Mouse (Mus musculus): ENCODE measurements around the gene Usmg5. TPM values are rescaled to one million over a fixed set of nuclear protein-coding genes. Genes with fewer than 3 reads are reported as not detected.

The Usmg5 gene
- polyA plus RNA-seq, 1 experiment from 2014 or later, result 1,312 TPM

GRCm38 (mm10) chr19:47118634-47119033 is 28.2 kb upstream of the Usmg5 start:
- ATAC-seq (replicated peaks; ENCODE audit: low FRiP score), result no peak
- Histone ChIP-seq H3K4me2 (no peak overlapping the region), H3K9ac (no peak overlapping the region), H3K27ac (no peak overlapping the region), H3K4me1 (no peaks in the 10 kb centered on the region), H3K9me3 (replicated peaks) (no peaks in the 10 kb centered on the region), H3K27me3 (no peaks in the 10 kb centered on the region), H3K4me3 (replicated peaks) (no peak overlapping the region), H3K36me3 (peaks cover 90% of the 10 kb centered on the region)
- WGBS, result 86% methylated on average over 2 of the region's 2 CpGs

- no peaks in the 10 kb centered on the region for H3K4me1 ChIP-seq
- no peaks in the 10 kb centered on the region for H3K9me3 ChIP-seq (replicated peaks)
- 90% methylated on average over 9 of the region's 9 CpGs for WGBS
- H3K4me3 ChIP-seq (replicated peaks), result no peak overlapping the region
- H3K27ac ChIP-seq, result no peak overlapping the region
- no peak overlapping the region for H3K9ac ChIP-seq
- H3K27me3 ChIP-seq, result no peaks in the 10 kb centered on the region
- no peak overlapping the region for H3K4me2 ChIP-seq
- ATAC-seq (replicated peaks; ENCODE audit: low FRiP score), result no peak
- peaks cover 100% of the 10 kb centered on the region for H3K36me3 ChIP-seq
These were observed 14.3 kb upstream of the Usmg5 start for GRCm38 (mm10) chr19:47104641-47105271.

GRCm38 (mm10) chr19:47101080-47101479 is 10.6 kb upstream of the Usmg5 start:
- H3K9ac ChIP-seq, result no peak overlapping the region
- no peaks in the 10 kb centered on the region for H3K4me1 ChIP-seq
- ATAC-seq (replicated peaks; ENCODE audit: low FRiP score), result no peak
- no peak overlapping the region for H3K4me2 ChIP-seq
- peaks cover 100% of the 10 kb centered on the region for H3K36me3 ChIP-seq
- H3K27ac ChIP-seq, result no peak overlapping the region
- H3K4me3 ChIP-seq (replicated peaks), result no peak overlapping the region
- no peaks in the 10 kb centered on the region for H3K27me3 ChIP-seq
- H3K9me3 ChIP-seq (replicated peaks), result no peaks in the 10 kb centered on the region
- WGBS, result 92% methylated on average over 5 of the region's 5 CpGs

DNA sequence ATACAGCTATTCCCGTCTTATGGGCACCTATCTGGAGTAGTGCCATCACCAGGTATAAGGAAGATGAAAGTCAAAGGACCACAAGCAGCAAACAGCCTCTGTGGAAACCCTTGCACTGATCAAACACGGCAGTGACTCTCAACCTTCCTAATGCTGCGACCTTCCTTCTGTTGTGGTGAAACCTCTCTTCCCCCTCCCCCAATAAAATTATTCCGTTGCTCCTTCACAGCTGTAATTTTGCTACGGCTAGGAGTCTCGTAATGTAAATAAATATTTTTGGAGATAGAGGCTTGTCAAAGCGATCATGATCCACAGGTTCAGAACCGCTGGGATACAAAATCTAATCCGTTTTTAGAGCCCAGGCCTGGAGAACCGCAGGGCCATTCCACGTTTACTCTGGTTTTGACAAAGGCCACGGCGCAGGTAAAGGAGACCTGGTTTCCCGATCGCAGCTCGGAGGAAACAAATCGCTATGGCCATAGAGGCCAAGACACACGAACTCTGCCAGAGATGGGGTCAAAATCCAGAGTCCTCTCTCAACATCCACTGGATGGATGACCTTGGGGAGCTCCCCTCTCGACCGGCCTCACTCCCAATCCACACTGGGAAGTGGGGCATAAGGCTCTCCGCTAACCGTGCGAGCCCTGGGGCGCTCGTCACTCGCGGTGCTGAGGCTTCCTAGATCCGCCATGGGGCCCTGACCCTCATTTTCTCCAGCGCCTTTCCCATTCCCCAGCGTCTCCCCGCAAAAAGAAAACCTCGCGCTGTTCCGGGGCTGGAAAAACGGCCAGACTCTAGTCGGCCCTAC is 525 bp downstream of the Usmg5 start:
- H3K9ac ChIP-seq, result peak overlapping the region; percentile 98
- H3K4me1 ChIP-seq, result peaks cover 19% of the 10 kb centered on the region
- peak overlapping the region; percentile 77 for H3K4me2 ChIP-seq
- peak; percentile 68 for ATAC-seq (replicated peaks; ENCODE audit: low FRiP score)
- peak overlapping the region; percentile 91 for H3K27ac ChIP-seq
- H3K4me3 ChIP-seq (replicated peaks), result peak overlapping the region; percentile 90
- 1% methylated on average over 36 of the region's 36 CpGs for WGBS
- H3K36me3 ChIP-seq, result peaks cover 52% of the 10 kb centered on the region
- H3K27me3 ChIP-seq, result no peaks in the 10 kb centered on the region
- no peaks in the 10 kb centered on the region for H3K9me3 ChIP-seq (replicated peaks)

- 84% methylated on average over 3 of the region's 3 CpGs for WGBS
- H3K4me3 ChIP-seq (replicated peaks), result 0 out of 2 replicates have a peak overlapping the region, but pooled peaks have one; percentile 2
- ATAC-seq (replicated peaks; ENCODE audit: low FRiP score), result no peak
These were observed 2.2 kb downstream of the Usmg5 start for GRCm38 (mm10) chr19:47088226-47088625.

GRCm38 (mm10) chr19:47067924-47068611 is 22.4 kb downstream of the Usmg5 start:
- Histone ChIP-seq H3K4me1 (peaks cover 18% of the 10 kb centered on the region), H3K27me3 (no peaks in the 10 kb centered on the region), H3K36me3 (peaks cover 26% of the 10 kb centered on the region), H3K27ac (peak overlapping the region; percentile 91), H3K9ac (peak overlapping the region; percentile 92), H3K4me3 (replicated peaks) (peak overlapping the region; percentile 86), H3K4me2 (peak overlapping the region; percentile 71), H3K9me3 (replicated peaks) (no peaks in the 10 kb centered on the region)
- under 1% methylated on average over 70 of the region's 72 CpGs for WGBS
- ATAC-seq (replicated peaks; ENCODE audit: low FRiP score), result peak; percentile 95

More at GRCm38 (mm10) chr19:47088226-47088625, 2.2 kb downstream of the Usmg5 start:
- H3K4me1 ChIP-seq, result peaks cover 19% of the 10 kb centered on the region
- H3K9ac ChIP-seq, result no peak overlapping the region
- no peak overlapping the region for H3K27ac ChIP-seq
- H3K9me3 ChIP-seq (replicated peaks), result no peaks in the 10 kb centered on the region
- no peaks in the 10 kb centered on the region for H3K27me3 ChIP-seq
- H3K4me2 ChIP-seq, result 0 out of 2 replicates have a peak overlapping the region, but pooled peaks have one; percentile 77
- H3K36me3 ChIP-seq, result peaks cover 54% of the 10 kb centered on the region

DNA sequence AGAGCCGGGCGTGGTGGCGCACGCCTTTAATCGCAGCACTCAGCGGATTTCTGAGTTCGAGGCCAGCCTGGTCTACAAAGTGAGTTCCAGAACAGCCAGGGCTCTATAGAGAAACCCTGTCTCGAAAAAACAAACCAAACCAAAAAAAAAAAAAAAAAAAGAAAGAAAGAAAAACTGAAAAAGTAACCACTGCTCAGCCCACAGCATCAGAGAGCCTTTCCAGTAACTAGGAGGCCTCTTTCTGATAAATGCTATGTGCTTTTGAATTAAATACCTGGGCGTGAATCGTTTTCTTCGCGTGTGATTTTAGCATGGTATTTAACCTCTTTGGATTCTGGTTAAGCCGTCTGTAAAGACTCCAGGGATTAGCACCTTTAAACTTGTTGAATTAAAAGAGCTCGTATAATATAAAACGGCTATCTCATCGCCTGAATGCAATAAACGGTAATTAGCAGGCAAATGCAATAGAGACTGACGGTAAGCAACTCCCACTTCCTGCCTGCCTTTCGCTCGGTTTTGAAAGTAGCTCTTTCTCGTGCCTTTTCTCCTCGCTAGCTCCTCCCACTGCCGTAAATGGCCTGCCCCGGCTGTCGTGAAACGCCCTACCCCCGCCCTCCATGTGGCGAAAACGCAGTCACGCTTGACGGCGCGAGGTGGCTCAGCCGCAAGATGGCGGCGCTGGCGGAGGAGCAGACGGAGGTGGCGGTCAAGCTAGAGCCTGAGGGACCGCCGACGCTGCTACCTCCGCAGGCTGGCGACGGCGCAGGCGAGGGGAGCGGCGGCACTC is 23.2 kb downstream of the Usmg5 start, which contains the start of gene Taf5:
Gene Taf5 (plus strand): TSS at position 651 of the 787 bp plus-strand sequence.
- peak within 1 kb of the TSS; percentile 91 for H3K27ac ChIP-seq
- H3K4me2 ChIP-seq, result peak within 1 kb of the TSS; percentile 71
- peak within 1 kb of the TSS; percentile 92 for H3K9ac ChIP-seq
- H3K36me3 ChIP-seq, result peaks cover 18% of the 10 kb centered on the region
- H3K4me3 ChIP-seq (replicated peaks), result peak within 1 kb of the TSS; percentile 86
- 8% methylated on average over 49 of the region's 49 CpGs for WGBS
- no peaks in the 10 kb centered on the region for H3K9me3 ChIP-seq (replicated peaks)
- no peaks in the 10 kb centered on the region for H3K27me3 ChIP-seq
- H3K4me1 ChIP-seq, result peaks cover 18% of the 10 kb centered on the region
- ATAC-seq (replicated peaks; ENCODE audit: low FRiP score), result peak; percentile 80

DNA sequence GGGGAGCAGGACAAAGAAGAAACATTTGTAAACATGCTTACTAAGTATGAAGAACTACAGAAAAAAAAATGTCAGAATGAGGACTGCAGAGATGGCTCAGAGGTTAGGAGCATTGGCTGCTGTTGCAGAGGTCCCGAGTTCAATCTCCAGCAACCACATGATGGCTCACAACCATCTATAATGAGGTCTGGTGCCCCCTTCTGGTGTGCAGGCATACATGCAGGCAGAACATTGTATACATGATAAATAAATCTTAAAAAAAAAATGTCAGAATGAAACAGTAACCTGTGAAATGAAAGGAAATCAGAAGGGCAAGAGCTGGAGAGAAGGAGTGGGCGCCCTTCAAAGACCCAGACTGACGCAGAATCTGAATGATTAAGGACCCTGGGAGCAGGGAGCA is 24.6 kb downstream of the Usmg5 start:
- H3K4me2 ChIP-seq, result no peak overlapping the region
- no peaks in the 10 kb centered on the region for H3K9me3 ChIP-seq (replicated peaks)
- no peak overlapping the region for H3K27ac ChIP-seq
- peaks cover 4% of the 10 kb centered on the region for H3K36me3 ChIP-seq
- H3K4me1 ChIP-seq, result peaks cover 18% of the 10 kb centered on the region
- no peaks in the 10 kb centered on the region for H3K27me3 ChIP-seq
- 94% methylated on average over 3 of the region's 3 CpGs for WGBS
- no peak for ATAC-seq (replicated peaks; ENCODE audit: low FRiP score)
- no peak overlapping the region for H3K4me3 ChIP-seq (replicated peaks)
- H3K9ac ChIP-seq, result no peak overlapping the region

DNA sequence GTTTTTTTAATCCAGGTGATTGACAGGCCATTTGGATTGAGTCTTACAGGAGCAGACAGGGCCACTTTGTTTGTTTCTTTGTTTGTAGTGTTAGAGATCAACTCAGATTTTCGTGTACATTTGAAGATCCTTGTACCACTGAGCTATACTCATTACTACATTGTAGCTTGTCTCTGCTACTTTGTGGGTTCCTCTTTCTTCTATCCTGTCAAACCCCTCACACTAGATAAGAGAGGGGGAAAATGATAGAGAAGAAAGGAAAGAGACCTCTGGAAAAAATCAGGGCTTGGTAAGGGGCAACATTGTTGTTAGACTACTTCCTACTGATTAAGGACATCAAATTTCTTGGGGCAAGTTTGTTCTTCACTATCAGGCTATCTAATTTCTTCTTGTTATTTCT is 32.8 kb downstream of the Usmg5 start:
- whole genome bisulfite sequencing, result 83% methylated on average over 1 of the region's 1 CpGs

DNA sequence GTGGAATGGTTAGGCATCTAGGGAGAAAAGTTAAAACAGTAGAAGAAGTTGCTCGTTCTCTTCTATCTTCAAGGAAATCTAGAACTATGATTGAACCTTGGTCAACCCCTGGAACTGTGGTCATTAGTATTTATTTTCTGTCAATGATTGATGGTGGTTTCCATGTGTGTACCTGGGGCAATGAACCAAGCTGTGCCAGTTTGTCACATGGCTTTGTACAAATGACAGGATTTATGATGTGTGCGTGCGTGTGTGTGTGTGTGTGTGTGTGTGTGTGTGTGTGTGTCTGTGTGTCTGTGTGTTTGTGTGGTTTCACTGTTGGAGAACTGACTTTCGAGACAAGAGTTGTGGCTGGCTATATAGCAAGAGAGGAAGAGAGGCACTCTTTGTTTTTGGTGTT is 37.0 kb downstream of the Usmg5 start:
- H3K27me3 ChIP-seq, result no peaks in the 10 kb centered on the region
- no peaks in the 10 kb centered on the region for H3K9me3 ChIP-seq (replicated peaks)
- H3K4me2 ChIP-seq, result no peak overlapping the region
- H3K9ac ChIP-seq, result no peak overlapping the region
- H3K36me3 ChIP-seq, result peaks cover under 1% of the 10 kb centered on the region; the same call in 1 of the 2 replicates
- H3K27ac ChIP-seq, result peak overlapping the region; percentile 78
- no peak overlapping the region for H3K4me3 ChIP-seq (replicated peaks)
- ATAC-seq (replicated peaks; ENCODE audit: low FRiP score), result no peak; the same call in 1 of the 2 replicates
- H3K4me1 ChIP-seq, result peaks cover 16% of the 10 kb centered on the region
- WGBS, result 79% methylated on average over 4 of the region's 4 CpGs

More for the DNA sequence above, 32.8 kb downstream of the Usmg5 start:
- Histone ChIP-seq H3K27ac (no peak overlapping the region), H3K4me3 (replicated peaks) (no peak overlapping the region), H3K9me3 (replicated peaks) (no peaks in the 10 kb centered on the region), H3K9ac (no peak overlapping the region), H3K36me3 (no peaks in the 10 kb centered on the region), H3K4me1 (no peaks in the 10 kb centered on the region), H3K4me2 (no peak overlapping the region), H3K27me3 (no peaks in the 10 kb centered on the region)
- no peak for ATAC-seq (replicated peaks; ENCODE audit: low FRiP score)

DNA sequence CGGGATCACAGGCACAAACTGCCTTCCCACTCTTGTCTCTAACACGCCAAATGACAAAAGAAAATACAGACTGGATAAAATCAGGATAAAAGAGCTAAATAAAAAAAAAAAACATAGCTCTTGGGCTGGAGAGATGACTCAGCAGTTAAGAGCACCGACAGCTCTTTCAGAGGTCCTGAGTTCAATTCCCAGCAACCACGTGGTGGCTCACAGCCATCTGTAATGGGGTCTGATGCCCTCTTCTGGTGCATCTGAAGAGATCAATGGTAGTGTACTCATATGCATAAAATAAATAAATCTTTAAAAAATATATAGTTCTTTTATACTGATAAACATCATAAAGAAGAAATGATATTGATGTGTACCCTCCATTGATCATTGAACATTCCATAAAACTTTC is 37.5 kb downstream of the Usmg5 start:
- Histone ChIP-seq H3K27ac (peak overlapping the region; percentile 78), H3K9me3 (replicated peaks) (no peaks in the 10 kb centered on the region), H3K4me3 (replicated peaks) (no peak overlapping the region), H3K4me1 (peaks cover 20% of the 10 kb centered on the region), H3K27me3 (no peaks in the 10 kb centered on the region), H3K9ac (no peak overlapping the region), H3K4me2 (no peak overlapping the region), H3K36me3 (peaks cover 4% of the 10 kb centered on the region; the same call in 1 of the 2 replicates)
- no peak for ATAC-seq (replicated peaks; ENCODE audit: low FRiP score)
- 78% methylated on average over 4 of the region's 4 CpGs for WGBS

All from kidney, embryonic 15.5 days (tissue).